Mouse (Mus musculus): ENCODE data around the gene Scml4. TPM values are rescaled to one million over a fixed set of nuclear protein-coding genes. Genes with fewer than 3 reads are reported as not detected.

The Scml4 gene
- total RNA-seq, 2 experiments from 2014 or later, result 3.7 to 5.6 TPM

GRCm38 (mm10) chr10:42868416-42868815, 8.2 kb downstream of the Scml4 start:
- no peak overlapping the region for H3K27ac ChIP-seq
- DNase-seq (ENCODE audit: low spot score in 2 of 2), result no peak
- no peak for TF ChIP-seq CTCF (conservative IDR thresholded peaks at IDR 0.05)
- no peak overlapping the region for H3K4me3 ChIP-seq

- no peak for DNase-seq (ENCODE audit: low spot score in 2 of 2)
- H3K27ac ChIP-seq, result no peak overlapping the region
- TF ChIP-seq CTCF (conservative IDR thresholded peaks at IDR 0.05), result no peak
- H3K4me3 ChIP-seq, result no peak overlapping the region
Measured at GRCm38 (mm10) chr10:42869467-42869866, 9.3 kb downstream of the Scml4 start.

- no peak for TF ChIP-seq CTCF (conservative IDR thresholded peaks at IDR 0.05)
- peak in 1 of 2 experiments; percentile 5 for DNase-seq (ENCODE audit: low spot score in 2 of 2)
- H3K27ac ChIP-seq, result no peak overlapping the region; the same call in 1 of the 2 replicates
- no peak overlapping the region for H3K4me3 ChIP-seq
Measured at GRCm38 (mm10) chr10:42872269-42873010, 12.3 kb downstream of the Scml4 start.

GRCm38 (mm10) chr10:42873077-42873595, 13.0 kb downstream of the Scml4 start:
- TF ChIP-seq CTCF (conservative IDR thresholded peaks at IDR 0.05), result no peak
- Histone ChIP-seq H3K4me3 (no peak overlapping the region), H3K27ac (no peak overlapping the region)
- no peak for DNase-seq (ENCODE audit: low spot score in 2 of 2)

- DNase-seq (ENCODE audit: low spot score in 2 of 2), result no peak
- Histone ChIP-seq H3K4me3 (no peak overlapping the region), H3K27ac (no peak overlapping the region)
- TF ChIP-seq CTCF (conservative IDR thresholded peaks at IDR 0.05), result no peak
Measured at GRCm38 (mm10) chr10:42876172-42876571, 16.0 kb downstream of the Scml4 start.

- no peak for TF ChIP-seq CTCF (conservative IDR thresholded peaks at IDR 0.05)
- no peak overlapping the region for H3K4me3 ChIP-seq
- no peak for DNase-seq (ENCODE audit: low spot score in 2 of 2)
- no peak overlapping the region for H3K27ac ChIP-seq
Measured at GRCm38 (mm10) chr10:42879269-42879681, 19.1 kb downstream of the Scml4 start.

- no peak for TF ChIP-seq CTCF (conservative IDR thresholded peaks at IDR 0.05)
- no peak for DNase-seq (ENCODE audit: low spot score in 2 of 2)
- H3K27ac ChIP-seq, result no peak overlapping the region
- no peak overlapping the region for H3K4me3 ChIP-seq
Measured at GRCm38 (mm10) chr10:42879682-42880081, 19.5 kb downstream of the Scml4 start.

GRCm38 (mm10) chr10:42887040-42887439, 26.9 kb downstream of the Scml4 start:
- TF ChIP-seq CTCF (conservative IDR thresholded peaks at IDR 0.05), result no peak
- H3K4me3 ChIP-seq, result no peak overlapping the region
- DNase-seq (ENCODE audit: low spot score in 2 of 2), result no peak
- no peak overlapping the region for H3K27ac ChIP-seq

GRCm38 (mm10) chr10:42888241-42888640, 28.1 kb downstream of the Scml4 start:
- no peak overlapping the region for H3K27ac ChIP-seq
- no peak for TF ChIP-seq CTCF (conservative IDR thresholded peaks at IDR 0.05)
- DNase-seq (ENCODE audit: low spot score in 2 of 2), result no peak
- no peak overlapping the region for H3K4me3 ChIP-seq

GRCm38 (mm10) chr10:42890365-42890764, 30.2 kb downstream of the Scml4 start:
- no peak for TF ChIP-seq CTCF (conservative IDR thresholded peaks at IDR 0.05)
- no peak overlapping the region for H3K4me3 ChIP-seq
- DNase-seq (ENCODE audit: low spot score in 2 of 2), result no peak
- H3K27ac ChIP-seq, result no peak overlapping the region

GRCm38 (mm10) chr10:42892250-42892649, 32.1 kb downstream of the Scml4 start:
- no peak for DNase-seq (ENCODE audit: low spot score in 2 of 2)
- TF ChIP-seq CTCF (conservative IDR thresholded peaks at IDR 0.05), result no peak
- no peak overlapping the region for H3K27ac ChIP-seq
- H3K4me3 ChIP-seq, result no peak overlapping the region

GRCm38 (mm10) chr10:42892987-42893386, 32.8 kb downstream of the Scml4 start:
- no peak overlapping the region for H3K4me3 ChIP-seq
- TF ChIP-seq CTCF (conservative IDR thresholded peaks at IDR 0.05), result no peak
- H3K27ac ChIP-seq, result no peak overlapping the region
- no peak for DNase-seq (ENCODE audit: low spot score in 2 of 2)

GRCm38 (mm10) chr10:42893857-42894256, 33.7 kb downstream of the Scml4 start:
- Histone ChIP-seq H3K4me3 (no peak overlapping the region), H3K27ac (no peak overlapping the region)
- no peak for DNase-seq (ENCODE audit: low spot score in 2 of 2)
- TF ChIP-seq CTCF (conservative IDR thresholded peaks at IDR 0.05), result no peak

- no peak overlapping the region for H3K4me3 ChIP-seq
Measured at GRCm38 (mm10) chr10:42894263-42894662, 34.1 kb downstream of the Scml4 start.

More at GRCm38 (mm10) chr10:42894263-42894662, 34.1 kb downstream of the Scml4 start:
- no peak for DNase-seq (ENCODE audit: low spot score in 2 of 2)
- no peak overlapping the region for H3K27ac ChIP-seq
- TF ChIP-seq CTCF (conservative IDR thresholded peaks at IDR 0.05), result no peak

All from layer of hippocampus, adult 2 months (tissue).